Mouse (Mus musculus): ENCODE measurements at regions not wholly inside any gene's neighbourhood (a gene's known extent, or its start where the extent isn't known, plus 50 kb on each side); places are given as distances from the start of the nearest gene placed in this dataset.
A peak's percentile ranks its signal among the peaks of the same experiment; 100 is the strongest.

DNA sequence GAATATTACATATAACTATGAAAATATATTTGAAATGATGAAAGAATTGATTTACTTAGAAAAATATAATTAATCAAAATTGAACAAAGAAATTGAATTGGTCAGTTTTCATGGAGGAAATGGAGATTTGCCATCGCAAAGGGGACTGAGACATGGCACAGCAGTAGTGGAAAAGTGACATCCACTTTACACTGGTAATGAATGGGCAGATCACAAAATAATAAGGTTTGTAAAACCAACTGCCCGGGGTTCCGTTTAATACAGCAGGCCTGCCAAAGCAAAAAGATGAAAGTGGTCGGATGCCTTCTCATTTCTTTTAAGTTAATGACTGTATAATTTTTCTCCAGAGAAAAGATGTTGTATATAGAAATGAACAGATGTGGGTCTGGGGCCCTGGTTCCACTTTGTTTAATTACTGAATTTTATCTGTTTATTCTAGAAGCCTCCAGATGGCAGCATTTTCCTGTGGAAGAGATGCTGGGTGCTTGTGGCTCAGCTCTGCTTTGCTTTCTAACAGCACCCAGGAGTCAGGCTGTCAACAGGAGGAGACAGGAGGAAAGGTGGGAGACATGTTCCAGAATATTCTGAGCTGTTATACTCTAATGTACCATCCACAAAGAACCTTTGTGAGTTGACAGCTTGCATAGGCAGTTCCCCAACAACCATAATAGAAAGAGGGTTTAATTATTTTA is 75.6 kb upstream of the Fbxl17 start:
- Histone ChIP-seq H3K9me3 (ENCODE audit: low read length) (no peaks in the 10 kb centered on the region), H3K4me3 (replicated peaks; ENCODE audit: low read length) (no peak overlapping the region), H3K36me3 (ENCODE audit: insufficient read depth, low read length) (no peaks in the 10 kb centered on the region), H3K4me1 (replicated peaks; ENCODE audit: low read depth, low read length) (no peaks in the 10 kb centered on the region), H3K27me3 (ENCODE audit: insufficient read depth, low read length) (no peaks in the 10 kb centered on the region)
- TF ChIP-seq POU5F1 (IDR thresholded peaks at IDR 0.05; ENCODE audit: borderline replicate concordance, low read length) (no peak), NANOG (IDR thresholded peaks at IDR 0.05; ENCODE audit: borderline replicate concordance, low read length) (no peak), CTCF (conservative IDR thresholded peaks at IDR 0.05; ENCODE audit: low read length) (peak; percentile 25; the same call in 1 of the 2 replicates)

DNA sequence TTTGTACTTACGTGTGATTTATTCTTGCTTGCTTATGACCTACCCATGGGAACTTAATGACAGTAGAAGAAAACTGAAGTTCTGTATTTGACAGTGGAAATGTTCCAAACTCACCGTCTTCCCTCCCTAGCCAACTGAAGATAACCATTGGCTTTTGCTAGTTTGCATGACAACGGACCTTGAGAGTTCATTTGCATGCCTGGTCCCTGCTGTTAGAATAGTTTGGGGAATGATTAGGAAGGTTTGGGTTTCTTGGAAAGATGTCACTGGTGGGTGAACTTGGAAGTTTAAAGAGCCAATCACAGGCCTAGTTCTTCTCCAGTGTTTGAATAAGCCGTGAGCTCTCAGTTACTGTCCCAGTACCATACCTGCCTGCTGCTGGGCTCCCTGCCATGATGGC is 83.1 kb upstream of the Fbxl17 start:
- no peaks in the 10 kb centered on the region for H3K36me3 ChIP-seq (ENCODE audit: insufficient read depth, low read length)

DNA sequence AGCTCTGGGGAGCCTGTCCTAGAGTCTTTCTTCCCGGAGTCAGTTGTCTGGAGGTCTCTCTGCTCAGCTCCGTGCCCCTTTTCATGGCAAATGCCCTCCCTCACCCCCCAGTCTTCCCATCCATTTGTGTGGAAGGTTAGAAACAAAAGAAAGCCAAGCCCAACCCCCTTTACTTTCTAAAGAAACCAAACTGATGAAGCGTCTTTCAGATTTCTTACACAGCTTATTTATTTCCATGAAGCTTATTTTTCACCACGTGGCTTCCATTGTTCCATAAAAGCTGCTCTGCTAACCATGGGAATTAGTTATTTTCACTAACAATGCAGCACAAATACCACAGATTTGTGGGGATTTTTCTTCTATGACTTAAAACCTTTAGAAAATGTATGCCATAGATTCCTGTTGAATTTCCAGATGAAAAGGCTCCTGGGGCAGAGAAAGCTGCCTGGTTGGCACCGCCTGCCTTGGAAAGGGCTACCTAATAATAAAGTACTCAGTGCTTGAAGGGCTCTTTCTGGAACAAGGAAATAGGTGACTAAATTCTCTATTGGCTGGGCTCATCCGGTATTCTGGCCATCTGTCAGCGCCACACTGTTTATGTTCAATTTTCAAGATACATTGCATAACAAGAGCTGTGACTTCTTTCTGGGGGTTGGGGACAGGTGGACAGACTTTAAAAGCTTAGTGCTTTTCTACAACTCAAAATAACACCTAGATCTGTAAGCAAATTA is 107.4 kb upstream of the Fbxl17 start:
- H3K9me3 ChIP-seq (ENCODE audit: low read length): peaks cover 4% of the 10 kb centered on the region
- H3K4me3 ChIP-seq (replicated peaks; ENCODE audit: low read length): no peak overlapping the region
- H3K27me3 ChIP-seq (ENCODE audit: insufficient read depth, low read length): peaks cover 4% of the 10 kb centered on the region
- no peaks in the 10 kb centered on the region; the same call in 1 of the 2 replicates for H3K4me1 ChIP-seq (replicated peaks; ENCODE audit: low read depth, low read length)
- TF ChIP-seq CTCF (conservative IDR thresholded peaks at IDR 0.05; ENCODE audit: low read length) (no peak), NANOG (IDR thresholded peaks at IDR 0.05; ENCODE audit: borderline replicate concordance, low read length) (no peak), POU5F1 (IDR thresholded peaks at IDR 0.05; ENCODE audit: borderline replicate concordance, low read length) (no peak)
- no peaks in the 10 kb centered on the region for H3K36me3 ChIP-seq (ENCODE audit: insufficient read depth, low read length)

More for the DNA sequence above, 83.1 kb upstream of the Fbxl17 start:
- Histone ChIP-seq H3K9me3 (ENCODE audit: low read length) (no peaks in the 10 kb centered on the region), H3K27me3 (ENCODE audit: insufficient read depth, low read length) (no peaks in the 10 kb centered on the region), H3K4me3 (replicated peaks; ENCODE audit: low read length) (no peak overlapping the region), H3K4me1 (replicated peaks; ENCODE audit: low read depth, low read length) (peaks cover 14% of the 10 kb centered on the region)
- TF ChIP-seq CTCF (conservative IDR thresholded peaks at IDR 0.05; ENCODE audit: low read length): no peak
- peak; percentile 25; the same call in 1 of the 2 replicates for TF ChIP-seq NANOG (IDR thresholded peaks at IDR 0.05; ENCODE audit: borderline replicate concordance, low read length)
- TF ChIP-seq POU5F1 (IDR thresholded peaks at IDR 0.05; ENCODE audit: borderline replicate concordance, low read length): peak; percentile 88; the same call in 1 of the 2 replicates

DNA sequence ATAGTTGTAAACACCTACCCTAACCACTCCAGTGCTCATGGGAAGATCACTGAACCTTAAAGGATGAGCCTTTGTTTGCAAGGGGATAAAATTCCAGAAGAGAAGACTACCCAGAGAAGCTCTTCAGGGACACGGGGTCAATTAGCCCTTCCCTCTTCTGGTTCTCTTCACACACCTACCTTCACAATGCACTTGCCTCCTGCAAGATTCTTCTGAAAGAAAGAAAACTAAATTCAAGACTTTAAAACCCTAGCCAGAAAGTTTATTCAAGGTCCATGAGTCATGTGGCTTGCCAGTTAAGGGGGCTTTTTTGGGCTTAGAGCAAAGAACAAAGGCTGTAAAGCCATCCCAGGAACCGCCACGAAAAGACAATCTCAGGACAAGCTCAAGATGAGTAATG is 122.9 kb upstream of the Fbxl17 start:
- Histone ChIP-seq H3K9me3 (ENCODE audit: low read length) (peaks cover 23% of the 10 kb centered on the region), H3K36me3 (ENCODE audit: insufficient read depth, low read length) (no peaks in the 10 kb centered on the region), H3K4me1 (replicated peaks; ENCODE audit: low read depth, low read length) (no peaks in the 10 kb centered on the region), H3K27me3 (ENCODE audit: insufficient read depth, low read length) (no peaks in the 10 kb centered on the region), H3K4me3 (replicated peaks; ENCODE audit: low read length) (no peak overlapping the region)
- no peak for TF ChIP-seq POU5F1 (IDR thresholded peaks at IDR 0.05; ENCODE audit: borderline replicate concordance, low read length)
- no peak for TF ChIP-seq CTCF (conservative IDR thresholded peaks at IDR 0.05; ENCODE audit: low read length)
- no peak for TF ChIP-seq NANOG (IDR thresholded peaks at IDR 0.05; ENCODE audit: borderline replicate concordance, low read length)

DNA sequence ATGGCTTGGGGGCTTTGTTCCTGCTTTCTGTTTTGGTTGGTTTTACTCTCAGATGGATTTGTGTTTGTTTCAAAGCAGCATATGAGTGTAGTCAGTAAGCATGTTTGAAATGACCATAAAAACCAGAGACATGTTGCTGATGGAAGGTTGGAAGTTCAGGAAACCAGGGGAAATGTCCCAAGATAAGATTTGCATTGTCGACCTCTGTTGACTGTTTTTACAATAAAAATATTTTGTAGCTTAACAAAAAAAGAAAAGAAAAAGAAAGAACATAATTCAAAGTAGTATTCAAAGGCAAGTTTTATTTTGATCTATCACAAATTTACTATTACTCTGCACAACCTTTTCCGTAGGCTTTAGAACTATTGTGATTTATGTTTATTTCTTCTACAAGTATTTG is 137.8 kb upstream of the Fbxl17 start:
- H3K36me3 ChIP-seq (ENCODE audit: insufficient read depth, low read length): no peaks in the 10 kb centered on the region
- no peak for TF ChIP-seq NANOG (IDR thresholded peaks at IDR 0.05; ENCODE audit: borderline replicate concordance, low read length)
- no peak for TF ChIP-seq POU5F1 (IDR thresholded peaks at IDR 0.05; ENCODE audit: borderline replicate concordance, low read length)
- no peak for TF ChIP-seq CTCF (conservative IDR thresholded peaks at IDR 0.05; ENCODE audit: low read length)
- peaks cover 8% of the 10 kb centered on the region; the same call in 1 of the 2 replicates for H3K9me3 ChIP-seq (ENCODE audit: low read length)
- no peak overlapping the region for H3K4me3 ChIP-seq (replicated peaks; ENCODE audit: low read length)
- no peaks in the 10 kb centered on the region for H3K27me3 ChIP-seq (ENCODE audit: insufficient read depth, low read length)
- H3K4me1 ChIP-seq (replicated peaks; ENCODE audit: low read depth, low read length): no peaks in the 10 kb centered on the region

DNA sequence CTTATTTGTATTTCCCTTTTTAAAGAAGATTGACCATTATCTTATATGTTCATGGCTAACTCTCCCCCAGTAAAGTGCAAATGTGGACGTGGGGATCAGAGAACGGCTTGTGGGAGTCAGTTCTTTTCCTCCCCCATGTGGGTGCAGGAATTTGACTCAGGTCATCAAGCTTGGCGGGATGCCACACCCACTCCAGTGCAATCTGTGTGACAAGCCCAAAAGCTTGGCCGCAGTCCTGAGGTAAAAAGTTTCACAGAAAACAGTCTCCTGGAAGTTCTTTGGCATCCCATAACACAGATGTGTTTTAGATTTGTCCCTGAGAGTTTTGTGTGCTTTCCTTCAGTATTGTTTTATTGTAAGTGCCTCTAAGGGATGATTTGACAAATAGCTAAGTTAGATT is 144.6 kb upstream of the Fbxl17 start:
- H3K27me3 ChIP-seq (ENCODE audit: insufficient read depth, low read length): no peaks in the 10 kb centered on the region
- no peak for TF ChIP-seq CTCF (conservative IDR thresholded peaks at IDR 0.05; ENCODE audit: low read length)
- no peak for TF ChIP-seq POU5F1 (IDR thresholded peaks at IDR 0.05; ENCODE audit: borderline replicate concordance, low read length)
- TF ChIP-seq NANOG (IDR thresholded peaks at IDR 0.05; ENCODE audit: borderline replicate concordance, low read length): no peak
- H3K36me3 ChIP-seq (ENCODE audit: insufficient read depth, low read length): no peaks in the 10 kb centered on the region
- no peaks in the 10 kb centered on the region for H3K4me1 ChIP-seq (replicated peaks; ENCODE audit: low read depth, low read length)
- H3K4me3 ChIP-seq (replicated peaks; ENCODE audit: low read length): no peak overlapping the region
- H3K9me3 ChIP-seq (ENCODE audit: low read length): peaks cover 7% of the 10 kb centered on the region

DNA sequence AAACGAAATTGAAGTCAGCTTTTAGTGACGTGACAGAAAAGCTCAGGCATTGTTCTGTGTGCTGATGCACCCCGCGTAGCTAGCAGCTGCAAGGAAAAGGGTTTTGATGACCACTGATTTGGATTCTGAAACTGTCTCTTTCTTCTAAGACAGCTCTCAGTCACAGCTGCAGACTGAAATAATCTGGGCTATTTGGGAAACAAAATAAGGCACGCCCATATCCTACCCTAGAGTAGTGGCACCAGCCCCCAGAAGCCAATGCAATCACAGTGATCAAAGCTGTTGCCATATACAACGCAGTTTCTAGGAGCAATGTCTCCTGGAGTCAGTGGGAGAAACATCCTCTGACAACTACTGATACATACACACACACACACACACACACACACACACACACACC is 157.9 kb upstream of the Fbxl17 start:
- TF ChIP-seq CTCF (conservative IDR thresholded peaks at IDR 0.05; ENCODE audit: low read length): no peak
- no peaks in the 10 kb centered on the region for H3K9me3 ChIP-seq (ENCODE audit: low read length)
- H3K36me3 ChIP-seq (ENCODE audit: insufficient read depth, low read length): no peaks in the 10 kb centered on the region
- no peak overlapping the region for H3K4me3 ChIP-seq (replicated peaks; ENCODE audit: low read length)
- peaks cover 6% of the 10 kb centered on the region; the same call in 1 of the 2 replicates for H3K4me1 ChIP-seq (replicated peaks; ENCODE audit: low read depth, low read length)
- H3K27me3 ChIP-seq (ENCODE audit: insufficient read depth, low read length): no peaks in the 10 kb centered on the region

DNA sequence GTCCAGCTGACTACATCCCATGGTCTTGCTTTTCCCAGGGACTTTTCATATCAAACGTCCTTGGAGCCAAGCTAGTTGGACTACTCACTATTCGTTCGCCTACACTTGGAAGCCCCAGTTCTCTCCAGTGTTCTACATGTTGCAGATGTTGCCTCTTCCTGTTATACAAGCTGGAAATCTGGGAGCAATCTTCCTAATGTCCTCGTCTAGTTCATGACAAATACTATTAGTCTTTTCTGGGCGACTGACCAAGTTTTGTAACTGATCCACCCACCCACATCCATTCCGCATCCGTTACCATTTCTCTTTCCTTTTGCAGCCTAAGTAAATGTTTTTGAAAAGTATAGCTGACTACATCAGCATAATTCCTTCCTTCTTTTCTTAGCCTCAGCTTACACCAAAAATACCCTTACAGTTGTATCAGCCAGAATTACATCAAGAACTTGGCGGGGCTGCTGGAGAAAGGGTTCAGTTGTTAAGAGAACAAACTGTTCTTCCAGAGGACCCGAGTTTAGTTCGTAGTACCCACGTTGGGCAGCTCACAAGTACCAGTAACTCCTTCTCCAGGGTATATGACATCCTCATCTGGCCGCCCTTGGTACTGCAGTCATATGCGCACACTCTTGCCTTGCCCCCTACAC is 161.1 kb upstream of the Fbxl17 start:
- H3K4me1 ChIP-seq (replicated peaks; ENCODE audit: low read depth, low read length): peaks cover 6% of the 10 kb centered on the region; the same call in 1 of the 2 replicates
- no peaks in the 10 kb centered on the region for H3K9me3 ChIP-seq (ENCODE audit: low read length)
- peak; percentile 46 for TF ChIP-seq CTCF (conservative IDR thresholded peaks at IDR 0.05; ENCODE audit: low read length)
- TF ChIP-seq NANOG (IDR thresholded peaks at IDR 0.05; ENCODE audit: borderline replicate concordance, low read length): no peak
- TF ChIP-seq POU5F1 (IDR thresholded peaks at IDR 0.05; ENCODE audit: borderline replicate concordance, low read length): no peak
- no peak overlapping the region for H3K4me3 ChIP-seq (replicated peaks; ENCODE audit: low read length)
- no peaks in the 10 kb centered on the region for H3K36me3 ChIP-seq (ENCODE audit: insufficient read depth, low read length)
- no peaks in the 10 kb centered on the region for H3K27me3 ChIP-seq (ENCODE audit: insufficient read depth, low read length)
